ENCODE assay signal across 13 mouse cellular contexts in genomic region chr11:119162959-119163733, GRCm38 (mm10).
DNase-seq lines count a peak whose midpoint lies in the region; ATAC-seq lines count a peak whose summit lies in the region.
"Had no signal": no experiment of that assay in that cellular context is flagged by ENCODE, and none has a peak within 500 bp of the region (broad histone marks: within the 10 kb centered on the region; RNA-seq: fewer than 3 reads in every experiment).

No protein-coding gene starts in this region.

- ATAC-seq in liver, embryonic 12.5 days, result no peak
- ATAC-seq: forebrain, embryonic 15.5 days had no signal

- H3K4me1 ChIP-seq in embryonic facial prominence, embryonic 10.5 days, result peaks cover 49% of the 10 kb centered on the region
- H3K4me1 ChIP-seq in liver, embryonic 12.5 days, result no peaks in the 10 kb centered on the region

- no peak overlapping the region for H3K27ac ChIP-seq in embryonic facial prominence, embryonic 10.5 days (replicated peaks)
- no peak overlapping the region for H3K27ac ChIP-seq in liver, embryonic 12.5 days
- H3K27ac ChIP-seq: forebrain, embryonic 15.5 days; left cerebral cortex, adult 2 months; macrophage had no signal

- DNase-seq in kidney, postnatal 10 days, result peak; percentile 42
- DNase-seq in kidney, postnatal 36 days, result no peak
- peak; percentile 30 for DNase-seq in embryonic facial prominence, embryonic 10.5 days (ENCODE audit: low spot score)
- peak; percentile 38 for DNase-seq in kidney, postnatal 14 days
- peak; percentile 70 for DNase-seq in thymus, postnatal 0 days (ENCODE audit: low spot score)
- DNase-seq in frontal cortex, postnatal 36 days (ENCODE audit: low spot score in 2 of 2), result no peak
- DNase-seq: heart, postnatal 14 days; right cerebral cortex, postnatal 25 days had no signal

- H3K9ac ChIP-seq in liver, embryonic 12.5 days, result no peak overlapping the region
- H3K9ac ChIP-seq: forebrain, embryonic 15.5 days had no signal

- H3K4me2 ChIP-seq in liver, embryonic 12.5 days, result no peak overlapping the region
- H3K4me2 ChIP-seq: forebrain, embryonic 15.5 days had no signal

- H3K27me3 ChIP-seq in embryonic facial prominence, embryonic 10.5 days (replicated peaks; ENCODE audit: low read depth, poor library complexity, severe bottlenecking), result peaks cover 17% of the 10 kb centered on the region
- H3K27me3 ChIP-seq in liver, embryonic 12.5 days (replicated peaks), result peaks cover 7% of the 10 kb centered on the region
- H3K27me3 ChIP-seq: forebrain, embryonic 15.5 days had no signal

- H3K36me3 ChIP-seq in embryonic facial prominence, embryonic 10.5 days (replicated peaks), result no peaks in the 10 kb centered on the region; the same call in 1 of the 2 replicates
- H3K36me3 ChIP-seq in liver, embryonic 12.5 days, result no peaks in the 10 kb centered on the region
- H3K36me3 ChIP-seq: forebrain, embryonic 15.5 days had no signal

- H3K4me3 ChIP-seq in embryonic facial prominence, embryonic 10.5 days, result no peak overlapping the region
- no peak overlapping the region for H3K4me3 ChIP-seq in liver, embryonic 12.5 days
- H3K4me3 ChIP-seq: forebrain, embryonic 15.5 days; left cerebral cortex, adult 2 months; myocyte had no signal

- H3K9me3 ChIP-seq in embryonic facial prominence, embryonic 10.5 days, result no peaks in the 10 kb centered on the region
- no peaks in the 10 kb centered on the region for H3K9me3 ChIP-seq in liver, embryonic 12.5 days (replicated peaks)
- H3K9me3 ChIP-seq: forebrain, embryonic 15.5 days had no signal

- WGBS in embryonic facial prominence, embryonic 10.5 days, result 73% methylated on average over 22 of the region's 22 CpGs
- WGBS in liver, embryonic 12.5 days (ENCODE audit: insufficient replicate concordance), result 57% methylated on average over 22 of the region's 22 CpGs

Comparison
In these comparisons a context has a peak if more than half of its experiments do, and no peak if none do; other contexts are left out.
1. DNase-seq: peak in kidney, postnatal 10 days (single experiment), embryonic facial prominence, embryonic 10.5 days (single experiment), kidney, postnatal 14 days (single experiment) and thymus, postnatal 0 days (single experiment); none in kidney, postnatal 36 days (0 of 2) and frontal cortex, postnatal 36 days (0 of 2).